Mouse (Mus musculus) CH12.LX (cell line): ENCODE results near the gene Il16. TPM values are rescaled to one million over a fixed set of nuclear protein-coding genes. Genes with fewer than 3 reads are reported as not detected.

Experiments
- DNase-seq: peaks from one replicate; pipeline ENCODE4 v3.0.0-alpha.2; 2013; ENCODE audit errors: extremely low read depth
- H3K27ac ChIP-seq: 2 replicates; pipeline ENCODE4 v1.5.1; 2012; ENCODE audit warnings: low read depth, mild to moderate bottlenecking, control low read depth, moderate library complexity; ENCODE audit not compliant: insufficient read depth
- H3K27me3 ChIP-seq: replicated peaks from 2 replicates; pipeline ENCODE3; 2012; ENCODE audit warnings: inconsistent platforms
- H3K36me3 ChIP-seq, 2 experiments: replicated peaks in 1 of 2; 2 replicates each; pipeline versions ENCODE3 to v1.6.1; 2012; ENCODE audit warnings: inconsistent platforms in 1 of 2, low read length in 1 of 2, mild to moderate bottlenecking in 1 of 2, mixed read lengths in 1 of 2, moderate library complexity in 1 of 2; ENCODE audit not compliant: control insufficient read depth in 1 of 2, insufficient read depth in 1 of 2
- H3K4me1 ChIP-seq, 2 experiments: 2 replicates each; pipeline ENCODE4 v1.6.1; 2012; ENCODE audit warnings: inconsistent platforms in 1 of 2, moderate library complexity in 1 of 2; ENCODE audit not compliant: insufficient read depth in 2 of 2, control insufficient read depth in 1 of 2
- H3K4me2 ChIP-seq: 2 replicates; pipeline ENCODE4 v1.6.1; 2012; ENCODE audit warnings: low read depth, mild to moderate bottlenecking, control low read depth; ENCODE audit not compliant: poor library complexity, insufficient read depth, severe bottlenecking
- H3K4me3 ChIP-seq, 3 experiments: fragments of 150-350 bp in 1 of 3; sonication (generic) in 1 of 3; replicated peaks in 1 of 3; 2 replicates each; pipeline versions ENCODE3 to v1.5.1; 2011 to 2012; ENCODE audit warnings: low read depth in 2 of 3, low read length in 2 of 3, mild to moderate bottlenecking in 2 of 3, moderate library complexity in 2 of 3, control low read depth in 1 of 3, improper control_type of control experiment in 1 of 3, inconsistent platforms in 1 of 3, mixed read lengths in 1 of 3; ENCODE audit not compliant: poor library complexity in 1 of 3
- H3K79me2 ChIP-seq: replicated peaks from 2 replicates; pipeline ENCODE4 v1.6.1; 2012; ENCODE audit warnings: mild to moderate bottlenecking, moderate library complexity; ENCODE audit not compliant: control insufficient read depth, poor library complexity, insufficient read depth, severe bottlenecking; ENCODE audit errors: extremely low read depth
- H3K9ac ChIP-seq: 2 replicates; pipeline ENCODE4 v1.6.1; 2012; ENCODE audit warnings: low read depth, mild to moderate bottlenecking, control low read depth, moderate library complexity; ENCODE audit not compliant: insufficient read depth
- H3K9me3 ChIP-seq: replicated peaks from 2 replicates; pipeline ENCODE3; 2012; ENCODE audit warnings: low read length, inconsistent platforms, mixed read lengths
- BHLHE40 ChIP-seq: IDR thresholded peaks from 2 replicates; pipeline ENCODE4 v1.6.1; 2011; ENCODE audit warnings: mild to moderate bottlenecking, low read depth, low read length, improper control_type of control experiment
- CHD1 ChIP-seq: IDR thresholded peaks from 2 replicates; pipeline ENCODE4 v1.6.1; 2012; ENCODE audit warnings: low read depth, low read length, improper control_type of control experiment, inconsistent platforms
- CHD2 ChIP-seq: IDR thresholded peaks from 2 replicates; pipeline ENCODE4 v1.6.1; 2011; ENCODE audit warnings: low read length, improper control_type of control experiment
- ELF1 ChIP-seq: IDR thresholded peaks from 2 replicates; pipeline ENCODE4 v1.6.1; 2014; ENCODE audit warnings: low read depth, mild to moderate bottlenecking, inconsistent platforms, low read length, improper control_type of control experiment
- ETS1 ChIP-seq: conservative IDR thresholded peaks from 2 replicates; pipeline ENCODE4 v1.6.1; 2012; ENCODE audit warnings: low read depth, mild to moderate bottlenecking, inconsistent platforms, low read length, improper control_type of control experiment, moderate library complexity
- GABPA ChIP-seq: IDR thresholded peaks from 2 replicates; pipeline ENCODE4 v1.6.1; 2012; ENCODE audit warnings: low read depth, low read length, improper control_type of control experiment, inconsistent platforms; ENCODE audit not compliant: insufficient replicate concordance
- HCFC1 ChIP-seq: IDR thresholded peaks from 2 replicates; pipeline ENCODE4 v1.6.1; 2012; ENCODE audit warnings: low read depth, mild to moderate bottlenecking, inconsistent platforms, low read length, improper control_type of control experiment
- JUND ChIP-seq: conservative IDR thresholded peaks from 2 replicates; pipeline ENCODE4 v1.6.1; 2011; ENCODE audit warnings: low read depth, low read length, improper control_type of control experiment
- KAT2A ChIP-seq: IDR thresholded peaks from 2 replicates; pipeline ENCODE4 v1.6.1; 2012; ENCODE audit warnings: low read length, improper control_type of control experiment, inconsistent platforms; ENCODE audit not compliant: insufficient replicate concordance
- MAFK ChIP-seq: IDR thresholded peaks from 2 replicates; pipeline ENCODE4 v1.6.1; 2011; ENCODE audit warnings: low read length, improper control_type of control experiment; ENCODE audit not compliant: insufficient replicate concordance
- MAX ChIP-seq: IDR thresholded peaks from 2 replicates; pipeline ENCODE4 v1.6.1; 2011; ENCODE audit warnings: low read length, improper control_type of control experiment
- MXI1 ChIP-seq: IDR thresholded peaks from 2 replicates; pipeline ENCODE4 v1.6.1; 2011; ENCODE audit warnings: mild to moderate bottlenecking, low read depth, low read length, improper control_type of control experiment
- MYC ChIP-seq: IDR thresholded peaks from 2 replicates; pipeline ENCODE4 v1.6.1; 2011; ENCODE audit warnings: low read depth, mild to moderate bottlenecking, improper control_type of control experiment, low read length
- NELFE ChIP-seq: IDR thresholded peaks from 2 replicates; pipeline ENCODE4 v1.6.1; 2011; ENCODE audit warnings: low read depth, low read length, improper control_type of control experiment
- PAX5 ChIP-seq: IDR thresholded peaks from 2 replicates; pipeline ENCODE4 v1.6.1; 2012; ENCODE audit warnings: low read length, inconsistent platforms, mixed read lengths
- POLR2A ChIP-seq: IDR thresholded peaks from 2 replicates; pipeline ENCODE4 v1.6.1; 2011; ENCODE audit warnings: low read depth, mild to moderate bottlenecking, improper control_type of control experiment, low read length
- RCOR1 ChIP-seq: conservative IDR thresholded peaks from 2 replicates; pipeline ENCODE4 v1.6.1; 2012; ENCODE audit warnings: low read depth, mild to moderate bottlenecking, inconsistent platforms, low read length, improper control_type of control experiment
- TBP ChIP-seq: conservative IDR thresholded peaks from 2 replicates; pipeline ENCODE4 v1.6.1; 2011; ENCODE audit warnings: low read depth, low read length, improper control_type of control experiment
- TCF12 ChIP-seq: IDR thresholded peaks from 2 replicates; pipeline ENCODE4 v1.6.1; 2014; ENCODE audit warnings: low read depth, mild to moderate bottlenecking, inconsistent platforms, low read length, improper control_type of control experiment
- ZKSCAN1 ChIP-seq: IDR thresholded peaks from 2 replicates; pipeline ENCODE4 v1.6.1; 2012; ENCODE audit warnings: low read depth, inconsistent platforms, low read length, improper control_type of control experiment, borderline replicate concordance
- ZMIZ1 ChIP-seq: IDR thresholded peaks from 2 replicates; pipeline ENCODE4 v1.6.1; 2012; ENCODE audit warnings: low read depth, mild to moderate bottlenecking, inconsistent platforms, low read length, improper control_type of control experiment
- ZNF384 ChIP-seq: IDR thresholded peaks from 2 replicates; pipeline ENCODE4 v1.6.1; 2012; ENCODE audit warnings: low read depth, low read length, improper control_type of control experiment, inconsistent platforms
- dilution Hi-C: fragments of 300-500 bp; cut with MboI; formaldehyde crosslinking; loops from 2 replicates; pipeline ENCODE4 v1.14.3; 2020; ENCODE audit warnings: low sequenced_read_pairs; ENCODE audit not compliant: extremely low pct_unique_long_range_greater_than_20kb, extremely low pct_ligation_motif_present
- in situ Hi-C: fragments of 300-500 bp; cut with MboI; formaldehyde crosslinking; loops from 3 replicates; pipeline ENCODE4 v1.14.3; 2019; ENCODE audit warnings: low sequenced_read_pairs, low pct_ligation_motif_present, low pct_unique_long_range_greater_than_20kb, mixed read lengths
- polyA plus RNA-seq: library from polyadenylated mRNA; unstranded; fragments of >175 nt; gene quantifications from 2 replicates; pipeline ENCODE4 v1.2.1, GENCODE M21; 2012; ENCODE audit warnings: low read depth; ENCODE audit not compliant: insufficient read length
- total RNA-seq, 2 experiments: library from RNA; depleted of rRNA; stranded (reverse); fragments of 300-350 nt in 1 of 2; fragments of >200 nt in 1 of 2; gene quantifications; 2 replicates each; pipeline ENCODE4 v1.2.3; 2012 to 2014

Il16 gene
- total and polyA plus RNA-seq, 3 experiments: 39.8 to 62.1 (median 55.5) TPM

DNA sequence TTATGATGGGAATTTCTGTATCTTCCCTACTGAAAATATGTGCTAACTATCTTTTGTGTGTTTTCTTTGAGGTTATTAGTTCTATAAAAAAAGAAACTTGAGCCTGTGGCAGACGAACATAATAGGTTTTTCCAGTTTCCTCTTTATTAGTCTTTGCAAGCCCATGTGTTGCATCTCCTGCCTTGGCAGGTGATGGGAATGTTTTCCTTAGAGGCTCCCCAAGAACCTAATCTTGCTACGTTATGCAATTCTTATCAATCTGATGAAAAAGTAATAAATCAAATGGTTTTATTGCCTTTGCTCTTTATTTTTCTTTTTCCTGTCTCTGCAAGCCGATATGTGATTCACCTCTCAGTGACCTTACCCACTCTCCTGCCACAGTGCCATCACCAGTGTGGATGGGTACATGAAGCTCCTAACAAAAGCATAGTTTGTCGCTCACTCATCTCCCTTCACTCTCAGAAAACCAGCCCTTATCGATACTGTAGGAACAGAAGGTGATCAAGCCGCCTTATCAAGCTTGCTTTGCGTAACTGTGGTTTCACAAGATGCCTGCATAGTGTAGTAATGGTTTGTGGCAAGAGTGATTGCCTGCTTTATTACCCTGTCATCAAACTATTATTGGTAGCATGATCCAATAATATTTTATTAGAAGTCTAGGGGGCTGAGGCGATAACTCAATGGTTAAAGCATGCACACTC is 118.8 kb downstream of the Il16 start:
- in situ Hi-C loops: no loop called here
- Histone ChIP-seq H3K27me3 (no peaks in the 10 kb centered on the region), H3K9ac (no peak overlapping the region), H3K79me2 (no peaks in the 10 kb centered on the region; the same call in 1 of the 2 replicates), H3K27ac (no peak overlapping the region), H3K4me2 (no peak overlapping the region), H3K36me3 (peaks cover 11 to 52% of the 10 kb centered on the region in 2 experiments), H3K9me3 (no peaks in the 10 kb centered on the region), H3K4me3 (no peak overlapping the region), H3K4me1 (peaks cover 2 to 28% of the 10 kb centered on the region in 2 experiments; a peak in 3 of 4 replicates)
- dilution Hi-C loops: no loop called here
- no peak for DNase-seq
- no peak for TF ChIP-seq CHD2
- no peak for TF ChIP-seq ZKSCAN1
- no peak for TF ChIP-seq BHLHE40
- TF ChIP-seq MAFK: no peak
- TF ChIP-seq POLR2A: no peak

GRCm38 (mm10) chr7:83624065-83624464 is 121.5 kb downstream of the Il16 start:
- peaks cover 11 to 69% of the 10 kb centered on the region in 2 experiments for H3K36me3 ChIP-seq
- TF ChIP-seq NELFE (no peak), MAX (no peak), MAFK (no peak), TBP (no peak), PAX5 (no peak), ZMIZ1 (no peak), TCF12 (no peak), GABPA (no peak), ZNF384 (no peak), CHD2 (no peak), JUND (no peak), ETS1 (no peak), MYC (no peak), ELF1 (no peak), RCOR1 (no peak), MXI1 (no peak), HCFC1 (no peak), CHD1 (no peak), KAT2A (no peak)
- H3K27me3 ChIP-seq: no peaks in the 10 kb centered on the region
- no peak overlapping the region for H3K9ac ChIP-seq
- dilution Hi-C loops: no loop called here
- no peaks in the 10 kb centered on the region for H3K79me2 ChIP-seq
- no peak overlapping the region for H3K4me2 ChIP-seq
- H3K27ac ChIP-seq: no peak overlapping the region
- H3K4me1 ChIP-seq: peaks cover 2 to 14% of the 10 kb centered on the region in 2 experiments; a peak in 1 of 4 replicates
- H3K4me3 ChIP-seq: no peak overlapping the region
- DNase-seq: no peak
- in situ Hi-C loops: no loop called here
- no peaks in the 10 kb centered on the region for H3K9me3 ChIP-seq
